Mouse (Mus musculus) limb, embryonic 14.5 days (tissue): ENCODE results near the gene Ntrk2. TPM values are rescaled to one million over a fixed set of nuclear protein-coding genes. Genes with fewer than 3 reads are reported as not detected.

Experiments
- ATAC-seq: fragments of 200-750 bp; cut with Nextera tagmentation; 2 replicates; pipeline ENCODE4 v1.8.0; 2017; ENCODE audit warnings: low read depth, moderate number of reproducible peaks, moderate TSS enrichment; ENCODE audit not compliant: low FRiP score
- DNase-seq: peaks from one replicate; pipeline ENCODE4 v3.0.0-alpha.2; 2015; ENCODE audit warnings: low spot score
- H3K27ac ChIP-seq: fragments of 300-500 bp; sonication (generic); replicated peaks from 2 replicates; pipeline ENCODE4 v1.5.1; 2014; ENCODE audit warnings: low read depth, mild to moderate bottlenecking, low read length, moderate library complexity, mixed read lengths
- H3K27me3 ChIP-seq: fragments of 300-500 bp; sonication (generic); 2 replicates; pipeline ENCODE4 v1.6.1; 2014; ENCODE audit warnings: low read length, mixed read lengths; ENCODE audit not compliant: control insufficient read depth, insufficient read depth
- H3K36me3 ChIP-seq: fragments of 300-500 bp; sonication (generic); 2 replicates; pipeline ENCODE4 v1.6.1; 2014; ENCODE audit warnings: mild to moderate bottlenecking, low read length, moderate library complexity, mixed read lengths; ENCODE audit not compliant: control insufficient read depth, insufficient read depth
- H3K4me1 ChIP-seq: fragments of 300-500 bp; sonication (generic); 2 replicates; pipeline ENCODE4 v1.6.1; 2014; ENCODE audit warnings: antibody characterized with exemption, low read length, mixed read lengths; ENCODE audit not compliant: control insufficient read depth, insufficient read depth
- H3K4me2 ChIP-seq: fragments of 300-500 bp; sonication (generic); replicated peaks from 2 replicates; pipeline ENCODE4 v1.6.1; 2014; ENCODE audit warnings: low read depth, mild to moderate bottlenecking, low read length, moderate library complexity; ENCODE audit not compliant: severe bottlenecking
- H3K4me3 ChIP-seq: fragments of 300-500 bp; sonication (generic); replicated peaks from 2 replicates; pipeline ENCODE4 v1.5.1; 2014; ENCODE audit warnings: low read length
- H3K9ac ChIP-seq: fragments of 300-500 bp; sonication (generic); 2 replicates; pipeline ENCODE4 v1.6.1; 2014; ENCODE audit warnings: mild to moderate bottlenecking, low read depth, low read length, moderate library complexity; ENCODE audit not compliant: severe bottlenecking
- H3K9me3 ChIP-seq: fragments of 300-500 bp; sonication (generic); 2 replicates; pipeline ENCODE4 v1.6.1; 2016; ENCODE audit warnings: low read length; ENCODE audit not compliant: control insufficient read depth
- POLR2A ChIP-seq: fragments of 200-500 bp; IDR thresholded peaks from 2 replicates; pipeline ENCODE4 v1.8.0; 2012; ENCODE audit warnings: inconsistent platforms, mild to moderate bottlenecking, moderate library complexity, borderline replicate concordance; ENCODE audit not compliant: insufficient read depth, insufficient read length; ENCODE audit errors: extremely low read depth
- WGBS: fragments of 180-500 bp; shearing (Covaris S2); extraction: QIAGEN DNeasy Blood & Tissue Kit; methylation state at CpG from one replicate; pipeline ENCODE4 v1.1.7; 2014; 5-methylcytosine and 5-hydroxymethylcytosine counted together
- polyA plus RNA-seq, 2 experiments: library from polyadenylated mRNA; depleted of rRNA in 1 of 2; stranded (reverse) in 1 of 2; unstranded in 1 of 2; fragments of >200 nt; fragmentation: Nextera tagmentation in 1 of 2; extraction: Ambion mirVana in 1 of 2; gene quantifications; 2 replicates each; pipeline versions ENCODE4 v1.2.1 to v1.2.3; 2012 to 2014

Gene Ntrk2
- polyA plus RNA-seq, 2 experiments: 15.8 to 18.2 TPM

DNA sequence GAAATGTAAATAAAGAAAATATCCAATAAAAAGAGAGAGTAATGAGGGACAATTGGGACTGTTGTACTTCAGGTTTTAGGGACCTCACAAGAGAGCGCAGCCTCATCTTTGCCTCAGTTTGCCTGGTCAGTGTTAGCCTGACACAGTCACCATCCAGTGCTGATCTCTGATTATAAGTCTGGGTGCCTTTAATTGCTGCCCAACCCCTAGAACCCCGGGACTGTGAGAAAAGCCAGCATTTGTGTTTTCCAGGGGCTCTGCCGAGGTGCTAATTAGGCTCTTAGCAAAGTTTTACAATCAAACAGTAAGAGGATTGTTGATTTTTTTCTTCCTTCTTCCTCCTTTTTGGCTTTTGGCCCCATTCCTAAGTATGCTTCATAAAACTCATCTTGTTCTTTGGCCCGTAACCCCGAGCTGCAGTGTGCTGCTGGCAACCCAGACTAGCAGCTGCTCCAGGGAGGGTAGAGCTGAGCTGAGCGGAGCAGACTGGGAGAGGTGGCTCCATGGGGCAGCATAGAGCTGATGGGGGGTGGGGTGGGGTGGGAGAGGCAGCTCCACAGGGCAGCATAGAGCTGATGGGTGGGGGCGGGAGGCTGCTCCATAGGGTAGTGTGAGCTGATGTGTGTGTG lies 34.5 kb downstream of the Ntrk2 start:
- no peak for TF ChIP-seq POLR2A
- DNase-seq: peak; percentile 9
- Histone ChIP-seq H3K9me3 (no peaks in the 10 kb centered on the region), H3K4me1 (peaks cover 3% of the 10 kb centered on the region; the same call in 1 of the 2 replicates), H3K9ac (no peak overlapping the region), H3K4me3 (no peak overlapping the region), H3K27me3 (no peaks in the 10 kb centered on the region), H3K36me3 (no peaks in the 10 kb centered on the region), H3K4me2 (0 out of 2 replicates have a peak overlapping the region, but pooled peaks have one; percentile 4), H3K27ac (no peak overlapping the region)
- WGBS: 18% methylated on average over 7 of the region's 7 CpGs
- ATAC-seq: no peak

GRCm38 (mm10) chr13:58843826-58844225 lies 37.5 kb downstream of the Ntrk2 start:
- H3K9ac ChIP-seq: no peak overlapping the region
- no peak for TF ChIP-seq POLR2A
- H3K4me3 ChIP-seq: no peak overlapping the region
- H3K27me3 ChIP-seq: no peaks in the 10 kb centered on the region
- 81% methylated on average over 9 of the region's 9 CpGs for WGBS
- peaks cover 3% of the 10 kb centered on the region; the same call in 1 of the 2 replicates for H3K4me1 ChIP-seq
- DNase-seq: no peak
- no peak for ATAC-seq
- H3K36me3 ChIP-seq: no peaks in the 10 kb centered on the region
- no peak overlapping the region for H3K27ac ChIP-seq
- H3K9me3 ChIP-seq: no peaks in the 10 kb centered on the region
- H3K4me2 ChIP-seq: no peak overlapping the region

DNA sequence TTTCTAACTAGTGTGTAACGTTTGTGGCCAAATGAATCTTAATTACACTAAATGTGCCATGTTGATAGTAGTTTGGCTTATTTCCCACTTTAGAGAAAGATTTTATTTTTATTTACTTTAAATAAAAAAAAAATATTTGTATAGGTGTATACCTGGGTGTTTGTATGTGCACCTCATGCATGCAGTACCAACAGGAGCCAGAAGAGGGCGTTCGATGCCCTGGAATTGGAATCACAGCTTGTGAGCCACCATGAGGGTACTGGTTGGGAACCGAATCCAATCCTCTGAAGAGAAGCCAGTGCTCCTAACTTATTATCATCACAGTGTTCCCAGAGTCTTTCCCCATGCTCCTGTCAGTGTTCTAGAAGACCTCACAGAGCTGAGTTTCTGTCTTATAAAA lies 42.2 kb downstream of the Ntrk2 start:
- 89% methylated on average over 4 of the region's 4 CpGs for WGBS
- Histone ChIP-seq H3K9ac (no peak overlapping the region), H3K9me3 (no peaks in the 10 kb centered on the region), H3K4me2 (no peak overlapping the region), H3K27me3 (no peaks in the 10 kb centered on the region), H3K27ac (no peak overlapping the region), H3K4me1 (no peaks in the 10 kb centered on the region), H3K36me3 (no peaks in the 10 kb centered on the region), H3K4me3 (no peak overlapping the region)
- no peak for DNase-seq
- no peak for ATAC-seq
- no peak for TF ChIP-seq POLR2A

DNA sequence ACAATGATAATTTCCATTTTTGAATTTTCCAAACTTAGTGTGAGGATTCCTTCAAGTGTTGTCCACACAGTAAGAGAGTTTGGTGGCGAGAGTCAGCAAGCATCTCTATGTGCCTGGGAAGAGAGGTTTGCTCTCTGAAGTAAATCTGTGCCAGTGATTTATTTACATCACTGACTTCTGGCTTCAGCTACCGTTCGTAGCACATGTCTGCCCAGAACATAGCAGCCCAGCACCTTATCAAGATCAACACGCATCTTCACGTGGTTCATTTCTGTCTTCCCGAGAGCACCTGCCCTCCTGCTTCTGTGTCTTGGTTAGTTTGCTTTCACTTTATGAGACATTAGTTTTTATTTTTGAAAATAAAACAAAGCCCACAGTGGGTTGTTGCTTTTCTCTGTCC lies 47.3 kb downstream of the Ntrk2 start:
- ATAC-seq (no peak), DNase-seq (no peak)
- WGBS: 85% methylated on average over 6 of the region's 6 CpGs
- Histone ChIP-seq H3K4me2 (no peak overlapping the region), H3K27me3 (no peaks in the 10 kb centered on the region), H3K4me3 (no peak overlapping the region), H3K36me3 (no peaks in the 10 kb centered on the region), H3K27ac (no peak overlapping the region), H3K9me3 (no peaks in the 10 kb centered on the region), H3K9ac (no peak overlapping the region), H3K4me1 (no peaks in the 10 kb centered on the region)
- TF ChIP-seq POLR2A: no peak

DNA sequence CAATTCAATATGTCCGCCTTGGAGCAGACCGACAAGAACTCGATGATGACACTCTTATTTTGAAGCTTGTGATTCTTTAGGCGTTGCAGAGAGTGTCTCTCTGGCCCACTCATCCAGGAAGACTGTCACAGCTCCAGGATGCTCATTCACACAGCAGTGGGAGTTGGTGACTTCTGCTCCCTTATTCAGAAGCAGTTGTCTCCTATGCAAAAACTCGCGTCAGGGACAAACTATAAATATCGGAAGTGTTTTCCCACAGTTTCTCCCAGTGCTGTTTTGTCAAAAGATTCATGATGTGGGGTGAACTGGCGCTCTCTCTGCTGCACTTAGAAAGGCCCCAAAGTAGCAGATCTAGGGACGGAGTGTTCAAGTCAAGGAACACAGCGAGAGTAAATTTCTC lies 59.9 kb downstream of the Ntrk2 start:
- DNase-seq (no peak), ATAC-seq (no peak)
- Histone ChIP-seq H3K27me3 (no peaks in the 10 kb centered on the region), H3K4me1 (peaks cover 3% of the 10 kb centered on the region; the same call in 1 of the 2 replicates), H3K9ac (no peak overlapping the region), H3K4me3 (no peak overlapping the region), H3K4me2 (no peak overlapping the region), H3K27ac (no peak overlapping the region), H3K36me3 (no peaks in the 10 kb centered on the region), H3K9me3 (no peaks in the 10 kb centered on the region)
- WGBS: 90% methylated on average over 10 of the region's 10 CpGs
- TF ChIP-seq POLR2A: no peak

- no peak overlapping the region for H3K9ac ChIP-seq
- H3K36me3 ChIP-seq: no peaks in the 10 kb centered on the region
- no peak for DNase-seq
- 78% methylated on average over 8 of the region's 8 CpGs for WGBS
- peaks cover 3% of the 10 kb centered on the region; the same call in 1 of the 2 replicates for H3K4me1 ChIP-seq
- H3K27me3 ChIP-seq: no peaks in the 10 kb centered on the region
- no peak overlapping the region for H3K4me3 ChIP-seq
- TF ChIP-seq POLR2A: no peak
- H3K4me2 ChIP-seq: no peak overlapping the region
- no peaks in the 10 kb centered on the region for H3K9me3 ChIP-seq
- ATAC-seq: no peak
- H3K27ac ChIP-seq: no peak overlapping the region
These were observed 60.5 kb downstream of the Ntrk2 start for GRCm38 (mm10) chr13:58866776-58867435.
